Mouse (Mus musculus): ENCODE measurements around the gene Slc22a14.

Gene Slc22a14

DNA sequence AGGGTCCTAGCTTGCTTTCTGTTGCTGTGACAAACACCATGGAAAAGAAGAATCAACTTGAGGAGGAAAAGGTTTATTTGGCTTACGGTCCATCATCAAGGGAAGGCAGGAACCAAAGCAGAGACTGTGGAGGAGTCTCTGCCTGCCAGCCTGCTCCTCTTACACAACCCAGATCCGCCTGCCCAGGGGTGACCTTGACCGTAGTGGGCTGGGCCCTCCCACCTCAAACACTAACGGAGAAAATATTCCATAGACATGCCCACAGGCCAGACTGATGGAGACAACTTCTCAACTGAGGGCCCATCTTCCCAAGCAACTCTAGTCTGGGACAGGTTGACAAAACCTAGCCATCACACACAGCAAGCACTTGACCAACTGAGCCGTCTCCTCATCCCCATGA is 223.3 kb downstream of the Slc22a14 start:
- in situ Hi-C loops (cut with MseI, MboI) = no loop called here

DNA sequence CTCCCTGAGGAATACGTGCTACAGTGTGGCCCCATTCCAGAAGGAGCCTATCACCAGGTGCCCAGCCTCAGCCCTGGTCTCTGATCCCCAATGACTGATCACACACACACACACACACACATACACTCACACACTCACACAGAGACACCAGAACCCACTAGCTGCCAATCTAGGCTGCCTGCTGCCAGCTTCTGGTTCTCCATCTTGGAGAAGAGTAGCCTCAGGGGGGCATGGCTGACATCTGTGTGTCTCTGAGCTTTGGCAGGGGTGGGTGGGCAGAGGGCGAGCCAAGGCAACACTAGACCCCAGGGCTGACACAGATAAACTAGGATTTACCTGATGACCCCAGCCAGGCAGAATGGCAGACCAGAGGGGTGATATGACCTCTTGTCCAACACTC is 226.5 kb downstream of the Slc22a14 start:
- in situ Hi-C loops (cut with MseI, MboI) = no loop called here

DNA sequence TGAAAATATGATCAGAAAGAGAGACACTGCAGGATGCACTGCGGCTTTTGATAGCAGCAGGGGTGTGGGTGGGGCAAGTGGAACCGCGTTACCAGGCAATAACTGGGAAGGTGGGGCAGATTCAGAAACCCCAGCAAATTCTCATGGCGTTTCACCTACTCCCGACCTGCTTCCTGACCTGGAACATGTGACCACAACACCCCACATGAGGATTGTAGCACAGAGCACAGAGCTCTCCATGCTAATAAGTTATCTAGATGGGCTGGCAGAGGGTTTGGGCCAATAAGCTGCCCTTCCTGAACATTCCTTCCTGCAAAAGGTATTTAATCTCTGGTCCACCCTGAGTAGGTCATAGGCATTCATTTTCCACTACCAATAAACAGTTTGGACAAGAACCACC is 234.7 kb downstream of the Slc22a14 start:
- in situ Hi-C loops (cut with MseI, MboI) = no loop called here

DNA sequence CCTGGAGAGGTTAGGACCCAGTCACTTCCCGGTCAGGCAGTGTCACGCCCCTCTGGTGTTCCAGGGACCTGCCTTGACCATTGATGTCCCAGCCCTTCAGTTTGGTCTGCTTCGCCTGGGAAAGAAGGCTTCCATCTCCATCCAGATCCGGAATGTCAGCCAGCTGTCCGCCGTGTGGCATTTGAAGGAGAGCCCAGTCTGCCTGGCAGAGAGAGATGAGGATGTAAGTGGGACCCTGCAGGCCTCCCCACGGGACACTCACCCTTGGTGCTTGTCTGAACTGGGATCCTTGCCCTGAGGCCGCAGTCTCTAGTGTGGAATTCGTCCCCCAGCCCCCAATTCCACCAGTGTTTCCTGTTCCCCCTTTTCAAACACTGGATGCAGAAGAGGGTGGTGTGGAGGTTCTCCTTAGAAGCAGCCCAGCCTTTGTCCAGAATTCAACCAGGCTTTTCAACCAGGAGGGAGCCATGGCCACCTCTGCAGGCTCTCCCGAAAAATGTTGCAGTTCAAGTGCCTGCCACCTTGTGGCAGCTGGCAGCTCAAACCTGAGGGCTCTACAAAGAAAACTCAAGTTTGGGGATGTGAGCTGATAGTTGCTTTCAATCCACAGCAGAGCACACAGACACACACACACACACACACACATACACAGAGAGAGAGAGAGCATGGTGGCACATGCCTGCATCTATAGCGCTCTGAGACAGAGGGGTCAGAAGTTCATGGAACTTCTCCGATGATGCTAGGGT is 236.7 kb downstream of the Slc22a14 start:
- in situ Hi-C loops (cut with MseI, MboI) = no loop called here

DNA sequence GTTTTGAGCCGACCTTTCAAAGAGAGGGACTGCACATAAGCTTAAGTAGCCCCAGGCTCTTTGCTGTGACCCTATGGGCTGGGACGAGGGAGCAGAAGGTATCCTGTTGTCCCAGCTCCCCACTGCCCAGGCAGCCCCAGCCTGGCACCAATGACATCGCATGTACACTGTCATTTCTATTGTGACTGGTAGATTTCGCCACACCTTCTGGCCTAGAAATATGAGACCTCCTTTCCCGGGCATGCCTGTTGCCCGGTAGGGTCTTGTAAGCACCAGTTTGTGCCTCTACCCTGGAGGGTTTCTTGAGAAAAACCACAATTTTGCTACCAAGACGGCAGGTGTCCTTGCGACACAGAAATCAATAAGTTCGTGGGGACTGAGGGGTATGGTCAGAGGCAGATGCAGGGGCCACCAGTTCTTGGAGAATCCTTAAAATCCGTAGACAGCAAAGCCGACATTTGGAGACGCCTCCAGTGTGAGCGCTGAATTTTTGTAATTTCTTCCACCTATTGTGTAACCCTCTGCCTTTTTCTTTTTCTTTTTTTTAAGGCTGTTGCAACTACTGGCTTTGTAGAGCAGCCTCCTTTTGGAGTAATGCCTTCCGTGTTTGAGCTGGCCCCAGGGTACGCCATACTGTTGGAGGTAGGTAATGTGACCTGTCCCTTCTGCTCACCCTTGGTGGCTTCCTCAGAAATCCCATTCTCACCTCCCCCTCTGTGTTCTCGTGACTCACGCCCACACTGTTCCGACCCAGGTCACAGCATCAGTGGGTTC is 242.6 kb downstream of the Slc22a14 start:
- in situ Hi-C loops (cut with MseI, MboI) = no loop called here

DNA sequence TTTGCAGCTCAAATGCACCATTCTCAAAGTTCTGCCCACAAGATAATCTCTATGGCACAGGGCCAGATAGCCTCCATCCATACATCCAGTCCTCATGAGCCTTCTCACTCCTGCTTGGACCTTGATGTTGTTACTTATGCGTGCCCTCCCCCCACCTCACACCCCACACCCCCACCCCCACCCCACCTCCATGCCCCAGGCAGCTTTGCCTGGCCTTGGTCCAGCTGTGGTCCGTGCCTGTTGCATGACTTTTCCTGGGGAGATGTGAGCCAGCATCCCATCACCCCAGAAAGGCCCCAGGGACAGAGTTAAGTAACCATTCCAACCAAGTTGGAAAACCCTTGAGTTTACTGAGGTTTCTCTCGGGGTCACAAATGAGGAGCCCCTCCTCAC is 245.2 kb downstream of the Slc22a14 start:
- in situ Hi-C loops (cut with MseI, MboI) = no loop called here
